Mouse (Mus musculus) lung, postnatal 36 days (tissue): ENCODE results near the gene Sds.
A peak's percentile ranks its signal among the peaks of the same experiment; 100 is the strongest.

Experiments
- DNase-seq: peaks from one replicate; pipeline ENCODE4 v3.0.0; 2022; ENCODE audit warnings: mixed read lengths

Gene Sds

GRCm38 (mm10) chr5:120440733-120441132, 35.6 kb upstream of the Sds start:
- peak; percentile 89 for DNase-seq

GRCm38 (mm10) chr5:120447305-120447704, 29.0 kb upstream of the Sds start:
- DNase-seq: no peak

- DNase-seq: no peak
Measured at GRCm38 (mm10) chr5:120454756-120455337, 21.5 kb upstream of the Sds start.

GRCm38 (mm10) chr5:120456253-120456652, 20.1 kb upstream of the Sds start:
- no peak for DNase-seq

GRCm38 (mm10) chr5:120456841-120457554, 19.3 kb upstream of the Sds start:
- DNase-seq: no peak

- DNase-seq: peak; percentile 52
Measured at GRCm38 (mm10) chr5:120457628-120458027, 18.7 kb upstream of the Sds start.

GRCm38 (mm10) chr5:120459133-120459532, 17.2 kb upstream of the Sds start:
- DNase-seq: no peak

- no peak for DNase-seq
Measured at GRCm38 (mm10) chr5:120461902-120462301, 14.4 kb upstream of the Sds start.

- DNase-seq: no peak
Measured at GRCm38 (mm10) chr5:120464321-120464720, 12.0 kb upstream of the Sds start.

GRCm38 (mm10) chr5:120465062-120465461, 11.3 kb upstream of the Sds start:
- DNase-seq: peak; percentile 21

GRCm38 (mm10) chr5:120465860-120466259, 10.5 kb upstream of the Sds start:
- peak; percentile 36 for DNase-seq

GRCm38 (mm10) chr5:120467026-120467425, 9.3 kb upstream of the Sds start:
- peak; percentile 12 for DNase-seq

- DNase-seq: no peak
Measured at GRCm38 (mm10) chr5:120468336-120468735, 8.0 kb upstream of the Sds start.

- no peak for DNase-seq
Measured at GRCm38 (mm10) chr5:120468830-120469229, 7.5 kb upstream of the Sds start.

GRCm38 (mm10) chr5:120471538-120471937, 4.8 kb upstream of the Sds start:
- DNase-seq: no peak

- no peak for DNase-seq
Measured at GRCm38 (mm10) chr5:120472770-120473169, 3.6 kb upstream of the Sds start, which contains the start of gene Sdsl. Sdsl (minus strand) TSS chr5:120472810.

- DNase-seq: no peak
Measured at GRCm38 (mm10) chr5:120473361-120473760, 3.0 kb upstream of the Sds start.

GRCm38 (mm10) chr5:120475861-120476260, 465 bp upstream of the Sds start:
- DNase-seq: no peak

GRCm38 (mm10) chr5:120477993-120478392, 1.7 kb downstream of the Sds start:
- DNase-seq: no peak

GRCm38 (mm10) chr5:120479538-120479937, 3.2 kb downstream of the Sds start:
- no peak for DNase-seq

- DNase-seq: no peak
Measured at GRCm38 (mm10) chr5:120481205-120481604, 4.9 kb downstream of the Sds start.

- no peak for DNase-seq
Measured at GRCm38 (mm10) chr5:120483399-120483798, 7.1 kb downstream of the Sds start.

- no peak for DNase-seq
Measured at GRCm38 (mm10) chr5:120487844-120488243, 11.5 kb downstream of the Sds start.

GRCm38 (mm10) chr5:120490679-120491192, 14.4 kb downstream of the Sds start:
- peak; percentile 36 for DNase-seq
